Mouse (Mus musculus): Measurements from ENCODE around the gene Rgl2. TPM values are rescaled to one million over a fixed set of nuclear protein-coding genes. Genes with fewer than 3 reads are reported as not detected.
A peak's percentile ranks its signal among the peaks of the same experiment; 100 is the strongest.
"Not testable (repeated sequence)": the region's sequence is repeated elsewhere in the genome, so short reads cannot be mapped to it uniquely, and the experiment has no call there.

Rgl2 gene
- polyA plus RNA-seq, 1 experiment from 2014 or later = 59.2 TPM

DNA sequence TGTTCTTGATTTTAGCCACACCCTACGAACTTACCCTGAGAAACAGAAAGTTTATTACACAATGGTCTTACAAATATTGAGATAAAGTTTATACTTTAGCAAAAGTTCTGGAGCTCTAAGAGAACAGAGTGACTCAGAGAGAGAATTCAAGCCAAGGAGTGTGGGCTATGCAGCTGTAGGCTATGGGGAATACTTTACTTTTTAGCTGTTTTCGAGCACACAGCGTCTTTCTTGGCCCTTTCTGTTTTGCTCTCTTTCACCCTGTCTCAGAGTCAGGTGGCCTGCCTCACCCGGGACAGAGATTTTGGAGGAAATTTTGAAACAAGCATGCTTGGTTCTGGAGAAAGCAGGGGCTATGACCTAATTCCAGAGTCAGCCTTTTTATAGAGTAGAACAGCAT, 31.1 kb upstream of the Rgl2 start:
- not testable (repeated sequence) for H3K27me3 ChIP-seq; H3K9ac ChIP-seq; H3K4me2 ChIP-seq (replicated peaks); H3K36me3 ChIP-seq; H3K4me1 ChIP-seq; H3K27ac ChIP-seq; H3K9me3 ChIP-seq; H3K4me3 ChIP-seq; ATAC-seq (ENCODE audit: low FRiP score, low read depth)
- WGBS = 84% methylated on average over 4 of the region's 4 CpGs

DNA sequence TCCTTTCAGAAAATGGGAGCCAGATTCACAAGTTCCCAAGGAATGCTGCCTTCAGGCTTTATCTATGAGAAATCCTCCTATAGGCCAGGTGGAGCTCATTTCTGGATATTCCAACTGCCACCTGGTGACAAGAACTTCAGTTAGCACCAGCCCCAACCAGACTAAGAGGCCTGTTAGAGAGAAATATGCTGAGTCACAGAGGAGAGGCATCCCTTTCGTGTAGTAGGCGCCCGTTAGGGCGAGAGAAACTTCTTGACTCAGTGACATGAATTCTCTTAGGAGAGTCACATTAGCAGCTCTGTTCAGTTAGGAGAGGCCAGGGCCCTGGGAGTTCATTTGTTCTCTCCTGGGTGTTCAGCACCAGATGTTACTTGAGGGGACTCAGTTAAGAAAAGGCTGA, 29.7 kb upstream of the Rgl2 start:
- Histone ChIP-seq H3K4me3 (no peak overlapping the region), H3K27me3 (no peaks in the 10 kb centered on the region), H3K36me3 (no peaks in the 10 kb centered on the region), H3K27ac (no peak overlapping the region), H3K4me2 (replicated peaks) (no peak overlapping the region), H3K9ac (no peak overlapping the region), H3K4me1 (no peaks in the 10 kb centered on the region), H3K9me3 (no peaks in the 10 kb centered on the region)
- WGBS = 72% methylated on average over 4 of the region's 4 CpGs
- ATAC-seq (ENCODE audit: low FRiP score, low read depth) = no peak

DNA sequence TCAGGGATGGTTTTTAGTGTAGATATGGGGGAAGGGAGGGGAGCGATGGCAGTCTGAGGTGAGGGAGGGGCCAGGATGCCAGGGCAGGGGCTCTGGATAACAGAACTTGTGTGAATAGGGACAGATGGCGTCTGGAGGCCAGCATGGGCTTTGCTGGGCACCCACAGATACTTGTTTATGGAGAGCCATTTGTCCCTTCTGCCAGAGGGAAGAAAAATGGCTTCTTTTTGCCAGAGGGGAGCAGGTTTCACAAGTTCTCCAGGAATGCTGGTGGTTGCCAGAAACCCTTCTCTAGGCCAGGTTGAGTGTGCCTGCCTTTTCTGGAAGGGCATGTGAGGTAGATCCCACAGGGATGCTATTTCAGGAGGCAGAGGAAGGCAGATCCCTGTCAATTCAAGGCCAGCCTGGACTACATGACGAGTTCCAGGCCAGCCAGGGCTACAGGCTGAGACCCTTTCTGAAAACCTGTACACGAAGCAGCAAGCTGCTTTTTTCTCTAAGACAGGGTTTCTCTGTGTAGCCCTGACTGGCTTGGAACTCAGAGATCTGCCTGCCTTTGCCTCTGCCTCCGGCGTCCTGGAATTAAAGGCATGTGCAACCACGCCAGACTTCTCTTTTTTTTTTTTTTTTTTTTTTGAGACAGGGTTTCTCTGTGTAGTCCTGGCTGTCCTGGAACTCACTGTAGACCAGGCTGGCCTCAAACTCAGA, 28.9 kb upstream of the Rgl2 start:
- Histone ChIP-seq H3K4me3 (no peak overlapping the region), H3K36me3 (no peaks in the 10 kb centered on the region), H3K27ac (no peak overlapping the region), H3K27me3 (no peaks in the 10 kb centered on the region), H3K4me2 (replicated peaks) (no peak overlapping the region), H3K9ac (no peak overlapping the region), H3K9me3 (no peaks in the 10 kb centered on the region), H3K4me1 (no peaks in the 10 kb centered on the region)
- ATAC-seq (ENCODE audit: low FRiP score, low read depth) = no peak
- 65% methylated on average over 7 of the region's 7 CpGs for WGBS

DNA sequence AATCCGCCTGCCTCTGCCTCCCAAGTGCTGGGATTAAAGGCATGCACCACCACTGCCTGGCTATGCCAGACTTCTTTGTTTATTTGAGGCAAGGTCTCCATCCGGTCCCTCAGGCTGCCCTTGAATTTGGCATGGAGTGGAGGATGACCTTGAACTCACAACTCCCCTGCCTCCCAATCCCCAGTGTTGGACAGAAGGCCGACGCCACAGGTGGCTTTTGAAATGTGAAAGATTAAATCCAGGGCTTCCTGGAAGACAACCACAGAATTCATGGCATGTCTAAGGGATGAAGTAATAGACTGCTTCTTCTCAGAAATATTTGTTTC, 28.4 kb upstream of the Rgl2 start:
- no peaks in the 10 kb centered on the region for H3K4me1 ChIP-seq
- H3K4me3 ChIP-seq = no peak overlapping the region
- no peaks in the 10 kb centered on the region for H3K9me3 ChIP-seq
- H3K27ac ChIP-seq = no peak overlapping the region
- ATAC-seq (ENCODE audit: low FRiP score, low read depth) = no peak
- no peaks in the 10 kb centered on the region for H3K27me3 ChIP-seq
- no peak overlapping the region for H3K9ac ChIP-seq
- H3K4me2 ChIP-seq (replicated peaks) = no peak overlapping the region
- H3K36me3 ChIP-seq = no peaks in the 10 kb centered on the region
- WGBS = 82% methylated on average over 4 of the region's 4 CpGs

DNA sequence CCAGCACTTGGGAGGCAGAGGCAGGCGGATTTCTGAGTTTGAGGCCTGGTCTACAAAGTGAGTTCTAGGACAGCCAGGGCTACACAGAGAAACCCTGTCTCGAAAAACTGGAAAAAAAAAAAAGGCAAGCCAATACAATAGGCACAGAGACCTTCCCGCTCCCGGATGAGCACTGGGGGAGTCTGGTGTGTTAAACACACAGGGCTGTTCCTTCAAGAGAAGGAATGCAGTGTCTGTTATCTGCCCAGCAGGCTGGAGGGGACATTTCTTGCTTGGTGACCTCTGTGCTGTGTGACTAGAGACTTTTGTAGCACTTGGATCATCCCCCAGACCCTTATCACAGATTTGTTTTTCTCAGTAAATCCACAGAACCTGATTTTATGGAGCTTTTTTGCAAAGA, 27.7 kb upstream of the Rgl2 start:
- H3K27me3 ChIP-seq = no peaks in the 10 kb centered on the region
- no peak overlapping the region for H3K4me2 ChIP-seq (replicated peaks)
- H3K36me3 ChIP-seq = no peaks in the 10 kb centered on the region

DNA sequence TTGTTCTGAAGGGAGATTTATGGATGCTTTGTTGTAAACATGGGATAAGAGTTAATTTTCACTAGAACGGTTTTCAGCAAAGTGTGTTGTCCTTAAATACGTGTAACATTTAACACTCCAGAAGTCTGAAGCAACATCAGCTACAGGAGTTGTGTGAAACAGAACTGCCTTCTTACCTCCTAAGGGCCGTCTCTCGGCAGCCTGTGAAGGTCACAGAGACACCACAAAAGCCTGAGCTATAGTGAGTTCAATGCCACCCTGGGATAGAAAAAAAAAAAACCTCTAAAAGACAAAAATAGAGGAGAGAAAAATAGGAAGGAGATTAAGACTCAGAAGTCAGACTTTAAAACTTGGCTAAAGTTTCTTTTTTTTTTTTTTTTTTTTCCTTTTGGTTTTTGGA, 27.3 kb upstream of the Rgl2 start:
- Histone ChIP-seq H3K4me2 (replicated peaks) (no peak overlapping the region), H3K9me3 (no peaks in the 10 kb centered on the region), H3K9ac (no peak overlapping the region), H3K4me1 (no peaks in the 10 kb centered on the region), H3K27ac (no peak overlapping the region), H3K27me3 (no peaks in the 10 kb centered on the region), H3K36me3 (no peaks in the 10 kb centered on the region), H3K4me3 (no peak overlapping the region)
- ATAC-seq (ENCODE audit: low FRiP score, low read depth) = no peak
- WGBS = 27% methylated on average over 4 of the region's 4 CpGs

More for the DNA sequence above, 27.7 kb upstream of the Rgl2 start:
- Histone ChIP-seq H3K27ac (no peak overlapping the region), H3K9ac (no peak overlapping the region), H3K4me1 (no peaks in the 10 kb centered on the region), H3K4me3 (no peak overlapping the region), H3K9me3 (no peaks in the 10 kb centered on the region)
- WGBS = 66% methylated on average over 4 of the region's 4 CpGs
- no peak for ATAC-seq (ENCODE audit: low FRiP score, low read depth)

DNA sequence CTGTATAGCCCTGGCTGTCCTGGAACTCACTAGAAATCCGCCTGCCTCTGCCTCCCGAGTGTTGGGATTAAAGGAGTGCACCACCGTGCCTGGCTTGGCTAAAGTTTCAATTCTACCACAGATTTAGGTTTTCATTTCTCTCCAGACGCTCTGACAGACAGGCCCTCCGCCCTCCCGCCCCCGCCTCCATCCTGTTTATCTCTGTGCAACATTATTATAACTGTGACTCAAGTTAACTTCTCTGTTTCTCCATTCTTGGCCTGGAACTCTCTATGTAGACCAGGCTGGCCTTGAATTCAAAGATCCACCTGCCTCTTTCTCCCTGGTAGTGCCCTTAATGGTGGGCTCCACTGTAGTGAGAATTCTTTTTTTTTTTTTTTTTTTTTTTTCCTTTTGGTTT, 26.9 kb upstream of the Rgl2 start:
- H3K36me3 ChIP-seq = no peaks in the 10 kb centered on the region
- H3K9ac ChIP-seq = no peak overlapping the region
- 79% methylated on average over 7 of the region's 7 CpGs for WGBS
- no peak overlapping the region for H3K4me3 ChIP-seq
- H3K9me3 ChIP-seq = no peaks in the 10 kb centered on the region
- no peaks in the 10 kb centered on the region for H3K27me3 ChIP-seq
- ATAC-seq (ENCODE audit: low FRiP score, low read depth) = no peak
- no peak overlapping the region for H3K27ac ChIP-seq
- no peak overlapping the region for H3K4me2 ChIP-seq (replicated peaks)
- H3K4me1 ChIP-seq = no peaks in the 10 kb centered on the region

DNA sequence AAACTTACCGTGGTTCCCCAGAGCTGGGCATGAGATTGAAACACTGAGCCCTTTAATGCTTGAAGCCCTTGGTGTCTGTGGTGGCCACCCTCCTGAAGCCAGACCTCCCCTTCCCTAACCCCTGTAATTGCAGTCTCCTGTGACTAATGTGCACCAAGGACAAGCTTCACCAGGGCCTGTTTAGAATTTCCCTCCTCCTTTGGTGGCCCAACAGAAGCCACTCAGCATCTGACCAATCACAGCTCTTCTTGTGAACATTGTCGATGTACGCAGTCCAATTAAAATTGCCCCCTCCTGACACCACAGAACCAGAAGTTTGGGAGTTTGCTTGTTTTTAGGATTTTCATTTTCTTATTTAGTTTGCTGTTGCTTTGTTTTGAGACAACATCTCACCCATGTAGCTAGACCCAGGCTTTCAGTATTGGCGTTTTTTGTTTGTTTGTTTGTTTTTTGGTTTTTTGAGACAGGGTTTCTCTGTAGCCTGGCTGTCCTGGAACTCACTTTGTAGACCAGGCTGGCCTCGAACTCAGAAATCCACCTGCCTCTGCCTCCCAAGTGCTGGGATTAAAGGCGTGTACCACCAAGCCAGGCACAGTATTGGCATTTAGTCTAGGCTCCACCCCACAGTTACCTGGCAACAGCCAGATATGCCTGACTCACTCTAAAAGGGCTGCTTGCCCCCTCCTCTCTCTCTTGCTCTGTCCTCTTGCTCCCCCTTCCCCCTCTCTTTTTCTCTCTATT, 25.3 kb upstream of the Rgl2 start:
- not testable (repeated sequence) for H3K4me2 ChIP-seq (replicated peaks); H3K4me1 ChIP-seq; ATAC-seq (ENCODE audit: low FRiP score, low read depth); H3K4me3 ChIP-seq; H3K27ac ChIP-seq; H3K27me3 ChIP-seq; H3K9ac ChIP-seq; H3K9me3 ChIP-seq; H3K36me3 ChIP-seq
- WGBS = 71% methylated on average over 6 of the region's 6 CpGs

DNA sequence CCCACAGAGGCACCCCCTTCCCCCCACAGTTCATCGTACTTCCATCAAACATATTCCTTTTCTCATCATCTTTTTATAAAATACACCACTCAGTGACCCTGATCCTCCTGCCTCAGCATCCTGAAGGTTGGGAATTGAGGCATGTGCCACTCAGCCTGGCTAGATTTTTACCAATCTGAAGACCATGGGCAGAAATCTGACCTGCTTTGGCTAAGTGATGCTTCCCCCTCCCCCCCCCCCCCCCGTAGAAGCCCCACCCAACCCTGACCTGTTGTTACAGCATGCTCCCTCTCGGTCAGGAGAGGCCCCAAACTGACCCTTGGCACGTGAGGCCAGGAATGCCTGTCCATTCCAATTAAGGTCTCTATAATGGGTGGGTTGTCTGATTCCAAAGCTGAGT, 24.5 kb upstream of the Rgl2 start, which contains the start of gene Platr17:
TSS of gene Platr17 (plus strand) at position 301 of the 400 bp plus-strand sequence.
- H3K9me3 ChIP-seq; ATAC-seq (ENCODE audit: low FRiP score, low read depth); H3K4me1 ChIP-seq; H3K4me3 ChIP-seq; H3K36me3 ChIP-seq; H3K27me3 ChIP-seq; H3K4me2 ChIP-seq (replicated peaks); H3K9ac ChIP-seq; H3K27ac ChIP-seq: not testable (repeated sequence)
- WGBS = 30% methylated on average over 3 of the region's 4 CpGs

DNA sequence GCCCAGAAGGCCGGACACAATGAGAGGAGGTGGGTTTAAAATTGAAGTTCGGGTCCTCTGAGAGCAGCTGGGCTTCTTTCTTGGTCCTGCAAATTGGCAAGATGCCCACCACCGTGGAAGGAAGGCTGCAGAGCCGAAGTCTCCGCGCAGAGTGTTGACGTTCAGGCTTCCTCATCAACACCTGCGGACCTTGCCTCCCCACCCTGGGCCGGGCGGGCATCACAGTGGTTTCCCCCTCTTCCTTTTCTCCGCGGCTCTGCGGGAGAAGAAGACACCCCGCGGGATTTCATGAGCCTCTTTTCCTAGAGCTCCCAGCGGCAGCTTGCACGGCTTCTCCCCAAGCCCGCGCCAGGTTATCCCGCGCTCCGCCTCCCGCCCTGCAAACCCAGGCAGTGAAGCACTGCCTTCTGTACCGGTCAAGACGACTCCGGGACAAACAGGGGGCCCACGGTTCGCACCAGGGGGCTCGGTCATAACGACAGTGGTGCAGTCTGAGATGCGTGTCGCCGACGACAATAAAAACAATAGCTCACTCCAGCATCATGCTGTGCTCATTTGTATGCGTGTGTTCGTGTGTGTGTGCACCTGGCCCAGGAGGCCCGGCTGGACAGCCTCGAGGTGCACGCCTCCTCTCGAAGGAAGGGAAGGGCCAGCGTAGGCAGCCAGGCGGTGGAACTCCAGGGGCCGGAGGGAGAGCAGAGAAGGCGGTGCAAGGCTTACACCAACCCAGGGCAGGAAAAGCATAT, 20.8 kb upstream of the Rgl2 start:
- WGBS = under 1% methylated on average over 44 of the region's 44 CpGs
- Histone ChIP-seq H3K9ac (peak overlapping the region; percentile 82), H3K36me3 (peaks cover 29% of the 10 kb centered on the region), H3K4me2 (replicated peaks) (peak overlapping the region; percentile 99), H3K27me3 (no peaks in the 10 kb centered on the region), H3K4me1 (peaks cover 23% of the 10 kb centered on the region), H3K27ac (peak overlapping the region; percentile 90), H3K9me3 (no peaks in the 10 kb centered on the region), H3K4me3 (peak overlapping the region; percentile 89)
- peak; percentile 38 for ATAC-seq (ENCODE audit: low FRiP score, low read depth)

DNA sequence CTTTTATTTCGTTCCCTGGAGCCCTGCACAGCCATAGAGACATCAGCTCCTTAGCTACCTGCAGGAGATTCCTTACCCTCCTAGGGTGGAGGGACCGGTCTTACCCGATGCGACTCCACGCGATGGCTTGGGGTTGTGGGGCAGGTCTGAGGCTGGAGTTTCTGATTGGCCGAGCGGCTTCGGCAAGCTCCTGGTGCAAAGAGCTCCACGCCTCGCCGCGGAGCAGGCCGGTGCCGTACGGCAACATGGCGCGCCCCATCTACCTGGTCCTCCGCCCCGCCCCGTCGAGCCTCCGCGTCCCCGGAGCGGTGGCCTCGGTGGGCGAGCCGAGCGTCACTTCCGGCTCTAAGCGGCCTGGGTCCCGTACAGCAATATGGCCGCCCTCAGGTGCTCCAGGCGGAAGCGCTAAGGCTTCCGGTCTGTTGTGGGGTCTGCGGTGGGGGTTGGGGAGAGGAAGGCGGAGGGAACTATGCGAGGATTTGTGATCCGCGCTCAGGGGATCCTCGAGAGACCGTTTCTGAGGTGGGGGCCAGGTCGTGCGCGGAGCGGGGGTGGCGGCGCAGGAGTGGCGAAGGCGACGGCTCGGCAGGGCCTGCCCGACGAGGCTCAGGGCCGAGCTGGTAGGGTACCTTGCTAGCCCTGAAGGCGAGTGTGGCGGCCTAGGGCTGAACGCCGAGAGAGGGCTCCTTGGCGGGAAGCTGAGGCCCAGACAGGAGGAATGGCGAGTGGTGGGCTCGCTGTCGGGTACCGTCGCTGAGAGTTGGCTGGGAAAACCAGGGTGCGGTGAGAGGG, 20.1 kb upstream of the Rgl2 start, which contains the start of gene Daxx:
TSS of gene Daxx (plus strand) at position 338 of the 792 bp plus-strand sequence.
- H3K4me2 ChIP-seq (replicated peaks) = peak within 1 kb of the TSS; percentile 99
- ATAC-seq (ENCODE audit: low FRiP score, low read depth) = peak; percentile 97
- H3K27ac ChIP-seq = peak within 1 kb of the TSS; percentile 90
- no peaks in the 10 kb centered on the region for H3K9me3 ChIP-seq
- H3K4me1 ChIP-seq = peaks cover 27% of the 10 kb centered on the region
- H3K9ac ChIP-seq = peak within 1 kb of the TSS; percentile 90
- WGBS = under 1% methylated on average over 68 of the region's 68 CpGs
- H3K27me3 ChIP-seq = no peaks in the 10 kb centered on the region
- peaks cover 36% of the 10 kb centered on the region for H3K36me3 ChIP-seq
- peak within 1 kb of the TSS; percentile 89 for H3K4me3 ChIP-seq

DNA sequence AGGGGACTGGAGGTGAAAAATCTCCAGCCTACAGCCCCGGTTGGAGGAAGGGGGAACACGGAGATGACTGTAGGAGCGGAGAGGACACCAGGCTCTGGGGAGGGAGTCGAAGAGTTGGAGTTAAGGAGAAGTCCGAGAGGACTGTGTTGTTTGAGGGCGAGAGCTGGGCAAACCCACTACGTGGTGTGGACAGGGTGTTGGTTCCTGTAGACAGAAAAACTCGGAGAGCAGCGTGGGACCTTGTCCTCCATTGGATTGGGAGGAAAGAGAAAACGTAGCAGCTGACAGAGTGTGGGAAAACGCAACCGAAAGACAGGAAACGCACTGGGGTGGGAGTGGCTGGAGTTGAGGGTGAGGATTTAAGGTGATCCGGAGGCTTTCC, 19.5 kb upstream of the Rgl2 start:
- Histone ChIP-seq H3K4me2 (replicated peaks) (peak overlapping the region; percentile 99), H3K9ac (peak overlapping the region; percentile 90), H3K9me3 (no peaks in the 10 kb centered on the region), H3K4me3 (peak overlapping the region; percentile 89), H3K27me3 (no peaks in the 10 kb centered on the region), H3K4me1 (peaks cover 31% of the 10 kb centered on the region), H3K27ac (peak overlapping the region; percentile 87), H3K36me3 (peaks cover 42% of the 10 kb centered on the region)
- peak; percentile 2; the same call in 1 of the 2 replicates for ATAC-seq (ENCODE audit: low FRiP score, low read depth)
- under 1% methylated on average over 14 of the region's 14 CpGs for WGBS
